Mouse (Mus musculus): Measurements from ENCODE around the gene Il17c. TPM values are rescaled to one million over a fixed set of nuclear protein-coding genes. Genes with fewer than 3 reads are reported as not detected.

Il17c gene
- total RNA-seq, 4 experiments from 2014 or later: 0.43 TPM; not detected in 3

DNA sequence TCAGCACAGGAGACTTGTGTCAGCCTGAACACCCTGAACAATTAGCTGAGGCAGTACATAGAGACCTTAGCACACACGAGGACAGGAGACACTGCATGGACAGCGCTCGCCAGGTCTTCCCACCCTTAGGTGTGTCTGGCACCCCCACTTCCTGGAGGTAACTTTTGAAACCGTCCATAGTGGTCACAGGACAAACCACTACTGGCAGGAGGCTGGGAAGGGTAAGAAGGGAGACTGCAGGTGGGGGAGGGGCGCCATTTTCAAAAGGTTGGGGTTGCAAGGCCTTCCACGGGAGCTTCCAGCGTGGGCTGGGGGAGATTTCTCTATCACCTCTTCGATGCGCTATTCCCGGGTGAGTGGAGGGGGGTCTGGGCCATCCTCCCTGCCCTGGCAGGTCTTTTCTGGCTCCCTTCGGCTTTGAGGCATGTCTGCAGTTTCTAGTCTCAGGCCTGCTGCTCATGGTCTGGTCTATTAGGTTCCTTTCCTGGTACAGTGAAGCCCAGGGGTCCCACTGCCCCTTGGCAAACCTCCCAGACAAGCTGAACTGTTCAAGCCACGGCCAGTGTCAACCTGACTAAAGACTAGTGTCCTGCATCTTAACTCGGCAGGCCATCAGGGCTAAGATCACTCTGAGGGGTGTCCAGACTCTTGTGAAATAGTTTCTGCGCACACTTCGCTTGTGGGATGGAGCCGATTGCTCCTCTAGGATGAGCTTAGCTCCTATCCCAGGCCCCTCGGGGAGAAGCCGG, 10.0 kb downstream of the Il17c start:
- no peak for DNase-seq

DNA sequence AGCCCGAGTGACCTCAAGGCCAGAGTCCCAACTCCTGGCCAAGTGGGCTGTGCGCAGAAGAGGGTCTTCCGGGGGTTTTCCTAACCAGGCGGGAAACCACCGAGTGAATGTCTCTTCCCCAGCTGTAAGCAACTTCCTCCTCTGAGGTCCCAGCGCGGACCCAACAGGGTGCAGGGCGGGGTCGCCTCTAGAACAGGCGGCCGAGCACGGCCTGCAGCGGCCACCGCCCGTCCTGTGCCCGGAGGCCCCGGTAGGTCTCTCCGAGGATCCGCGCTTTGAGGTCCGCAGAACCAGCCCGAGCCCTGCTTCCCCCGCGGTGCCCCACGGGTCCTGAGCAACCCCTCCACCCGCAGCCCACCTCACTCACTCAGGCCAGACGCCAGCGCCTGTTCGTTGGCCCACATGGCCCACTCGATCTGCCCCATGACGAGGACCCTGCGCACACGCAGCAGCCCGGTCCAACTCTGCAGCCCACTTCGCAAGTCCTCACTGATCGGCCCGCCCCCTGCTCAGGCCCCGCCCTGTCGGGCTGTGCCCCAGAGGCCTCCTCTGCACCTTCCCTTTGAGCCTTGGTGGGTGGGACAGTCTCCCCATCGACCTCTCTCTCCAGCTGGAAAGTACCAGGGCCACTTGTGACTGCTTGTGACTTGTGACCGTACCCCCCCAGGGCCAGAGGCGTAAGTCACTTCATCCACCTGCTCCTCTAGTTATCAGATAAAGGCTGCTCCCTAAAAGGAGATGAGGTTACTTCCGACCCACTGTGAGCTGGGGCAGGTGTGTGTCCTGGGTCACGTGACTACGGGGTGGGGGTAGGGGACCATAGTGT, 10.8 kb downstream of the Il17c start, which contains the start of gene Cyba:
TSS of gene Cyba (minus strand) at position 488 of the 826 bp plus-strand sequence.
- peak; percentile 50 for DNase-seq

DNA sequence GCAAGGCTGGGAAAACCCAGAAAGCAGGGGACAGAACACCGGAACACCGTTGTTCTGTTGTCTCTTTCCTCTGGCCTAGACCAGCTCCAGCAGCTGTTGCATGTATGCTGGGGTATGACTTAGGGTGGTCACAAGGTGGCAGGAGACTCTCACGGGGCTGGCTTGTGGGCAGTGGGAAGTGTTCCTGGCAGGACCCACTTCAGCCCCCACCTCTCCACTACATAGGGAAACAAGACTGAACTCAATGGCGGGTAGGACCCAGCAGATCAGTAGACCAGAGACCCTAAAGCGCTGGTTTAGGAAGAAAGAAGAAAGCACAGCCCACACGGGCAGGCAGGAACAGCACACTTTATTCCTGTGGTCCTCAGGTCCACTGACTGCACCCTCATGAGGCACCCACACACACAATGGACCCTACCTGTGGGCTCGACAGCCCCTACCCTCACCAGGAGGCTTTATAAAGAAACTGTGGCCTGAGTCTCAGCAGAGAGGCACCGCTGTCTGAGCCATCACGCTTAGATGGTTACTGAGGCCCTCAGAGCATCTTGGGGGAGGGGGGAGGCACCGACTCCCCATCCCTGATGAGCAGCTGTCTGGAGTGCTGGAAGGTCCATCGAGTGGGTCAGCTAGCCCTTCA, 11.6 kb downstream of the Il17c start:
- DNase-seq: no peak

DNA sequence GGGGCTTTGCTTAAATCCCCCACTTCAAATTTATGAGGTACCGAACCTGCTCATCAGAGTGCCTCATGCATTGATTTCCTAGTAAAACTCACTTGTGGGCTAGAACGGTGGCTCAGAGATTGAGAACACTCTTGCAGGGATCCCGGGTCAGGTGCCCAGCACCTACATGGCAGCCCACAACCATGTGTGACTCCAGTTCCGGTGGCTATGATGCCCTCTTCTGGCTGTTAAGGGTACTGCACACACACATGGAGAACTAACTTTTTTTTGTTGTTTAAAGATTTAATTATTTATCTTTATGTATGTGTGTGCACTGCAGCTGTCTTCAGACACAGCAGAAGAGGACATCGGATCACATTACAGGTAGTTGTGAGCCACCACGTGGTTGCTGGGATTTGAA, 13.6 kb downstream of the Il17c start:
- no peak for DNase-seq

DNA sequence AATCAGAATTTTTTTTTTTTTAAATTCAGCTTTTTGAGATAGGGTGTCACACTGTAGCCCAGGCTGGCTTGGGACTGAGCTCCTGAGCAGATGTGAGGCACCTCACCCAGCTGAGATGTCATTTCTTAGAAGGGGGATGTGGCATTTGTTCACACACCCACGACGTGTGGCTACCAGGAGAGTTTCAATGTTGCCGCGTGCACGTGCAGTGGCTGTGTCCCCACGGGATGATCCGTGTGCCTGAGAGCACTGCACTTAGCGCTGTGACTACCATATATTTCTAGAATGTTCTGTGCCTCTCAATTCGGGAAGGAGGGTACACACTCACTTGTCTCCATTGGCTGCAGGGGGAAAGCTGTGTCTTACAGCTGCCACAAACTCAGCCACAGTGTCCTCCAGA, 14.3 kb downstream of the Il17c start:
- DNase-seq: no peak

DNA sequence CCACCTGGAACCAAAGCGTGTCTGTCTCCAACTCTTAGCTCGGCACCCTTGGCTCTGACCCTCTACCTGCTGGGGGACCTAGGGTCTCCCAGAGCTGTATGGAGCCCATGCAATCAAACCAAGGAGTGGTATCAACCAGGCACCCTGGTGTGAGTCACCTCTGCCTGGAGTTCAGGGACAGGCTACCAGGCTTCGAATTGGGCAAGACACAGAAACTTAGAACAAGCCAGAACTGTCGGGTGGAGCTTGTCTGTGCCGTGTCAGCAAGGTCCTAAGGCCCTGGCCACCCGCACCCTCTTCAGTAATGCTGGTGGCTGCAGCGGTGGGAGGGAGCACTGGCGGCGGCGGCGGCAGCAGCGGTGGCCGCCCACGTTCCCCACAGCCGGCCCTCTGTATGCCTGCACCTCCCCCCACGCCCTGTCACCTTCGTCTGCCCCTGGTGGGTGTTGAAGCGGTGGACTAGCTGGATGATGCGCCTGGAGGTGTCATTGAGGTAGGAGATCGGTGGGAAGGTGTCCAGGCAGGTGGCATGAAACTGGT, 14.8 kb downstream of the Il17c start:
- no peak for DNase-seq

DNA sequence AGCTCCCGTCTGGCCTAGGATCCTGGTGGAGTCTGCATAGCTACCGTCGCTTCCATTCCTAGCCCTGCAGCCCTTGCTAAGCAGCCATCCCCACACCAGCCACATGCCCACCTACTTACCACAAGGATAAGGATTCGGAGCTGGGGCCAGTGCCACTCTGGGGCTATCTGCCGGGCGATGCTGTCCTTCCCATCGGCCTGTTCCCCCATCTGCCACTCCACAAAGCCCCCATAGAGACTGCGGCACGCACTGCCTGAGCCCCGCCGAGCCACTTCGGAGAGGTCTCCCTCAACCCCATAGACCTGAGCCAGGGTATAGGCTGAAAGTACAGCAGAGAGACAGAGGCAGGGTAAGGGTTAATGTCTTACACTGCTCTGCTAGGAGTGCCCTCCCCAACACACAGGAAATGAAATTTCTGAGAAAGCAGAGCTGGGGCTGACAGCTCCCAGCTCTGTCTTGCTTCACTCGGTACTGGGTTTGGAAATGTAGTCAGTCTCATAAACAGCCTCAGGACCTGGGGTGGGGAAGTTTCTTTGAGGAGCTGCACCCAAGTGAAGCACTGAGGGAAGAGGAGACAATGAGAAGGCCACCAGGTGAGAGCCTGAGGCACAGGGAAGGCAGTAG, 16.0 kb downstream of the Il17c start:
- no peak for DNase-seq

DNA sequence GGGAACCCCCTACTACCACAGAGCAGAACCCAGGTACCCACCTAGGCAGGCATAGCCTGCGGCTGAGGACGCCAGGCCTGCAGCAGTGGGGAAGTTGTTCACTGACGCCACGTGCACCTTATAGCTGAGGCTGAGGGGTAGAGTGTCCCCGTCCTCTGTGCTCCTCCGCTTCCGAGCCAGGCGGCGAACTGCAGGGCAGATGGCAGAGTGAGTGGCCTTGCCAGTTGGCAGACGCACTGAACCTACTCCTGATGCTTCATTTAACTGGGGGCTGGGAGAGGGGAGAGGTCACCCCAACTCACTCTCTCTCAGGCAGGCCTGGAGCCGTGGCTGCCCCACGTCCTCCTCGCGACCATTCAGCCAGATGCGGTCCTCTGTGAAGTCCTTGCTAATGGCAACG, 17.5 kb downstream of the Il17c start:
- DNase-seq: no peak

DNA sequence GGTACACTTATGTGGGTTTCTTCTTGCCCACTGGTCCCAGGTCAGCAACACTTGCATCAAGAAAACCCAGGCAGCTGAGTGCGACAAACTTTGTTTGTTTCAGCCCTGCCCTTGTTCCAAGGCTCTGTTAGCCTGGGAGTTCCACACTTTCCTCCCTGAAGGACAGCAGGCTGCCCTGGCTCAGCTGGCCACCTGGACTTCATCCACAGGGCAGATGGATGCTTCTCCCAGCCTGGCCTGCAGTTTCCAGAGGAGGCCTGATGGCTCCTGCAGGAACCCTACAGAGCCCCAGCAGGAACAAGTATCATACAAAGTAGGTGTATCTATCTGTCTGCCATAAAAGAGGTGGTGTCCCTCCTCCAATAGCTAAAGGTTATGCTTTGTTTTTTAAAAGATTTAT, 19.5 kb downstream of the Il17c start:
- DNase-seq: no peak

DNA sequence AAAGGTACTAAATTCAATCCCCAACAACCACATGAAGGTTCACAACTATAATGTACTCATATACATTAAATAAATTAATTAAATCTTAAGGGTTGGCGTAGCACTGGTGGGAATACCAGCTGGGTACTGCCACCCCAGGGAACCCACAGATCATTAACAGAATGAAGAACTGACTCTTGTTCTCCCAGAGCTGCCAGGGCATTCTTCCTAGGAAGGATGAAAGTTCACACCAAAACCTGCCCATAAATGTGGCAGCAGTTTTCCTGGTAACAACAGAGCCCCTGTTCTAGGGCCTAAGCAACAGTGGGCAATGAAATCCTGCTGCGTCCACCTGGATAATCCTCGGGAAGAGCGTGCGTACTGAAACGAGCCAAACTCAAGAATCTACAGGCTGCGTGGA, 20.5 kb downstream of the Il17c start:
- DNase-seq: no peak

DNA sequence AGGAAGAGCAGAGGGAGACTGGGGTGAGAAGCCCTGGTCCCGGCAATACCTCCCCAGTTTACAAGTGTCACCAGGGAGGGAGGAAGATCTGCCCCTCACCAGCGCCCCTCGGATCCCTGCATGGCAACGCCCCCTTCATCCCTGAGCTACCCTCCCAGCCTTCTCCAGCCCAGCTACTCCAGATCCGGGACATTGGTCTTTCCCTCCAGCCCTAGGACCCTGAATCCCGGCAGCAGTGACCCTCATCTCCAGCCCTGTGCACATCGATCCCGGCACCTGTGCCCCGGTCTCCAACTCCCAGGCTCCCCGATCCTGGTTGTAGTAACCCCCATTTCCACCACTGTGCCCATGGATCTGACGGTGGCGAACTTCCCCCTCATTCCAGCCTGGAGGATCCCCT, 21.0 kb downstream of the Il17c start:
- no peak for DNase-seq

DNA sequence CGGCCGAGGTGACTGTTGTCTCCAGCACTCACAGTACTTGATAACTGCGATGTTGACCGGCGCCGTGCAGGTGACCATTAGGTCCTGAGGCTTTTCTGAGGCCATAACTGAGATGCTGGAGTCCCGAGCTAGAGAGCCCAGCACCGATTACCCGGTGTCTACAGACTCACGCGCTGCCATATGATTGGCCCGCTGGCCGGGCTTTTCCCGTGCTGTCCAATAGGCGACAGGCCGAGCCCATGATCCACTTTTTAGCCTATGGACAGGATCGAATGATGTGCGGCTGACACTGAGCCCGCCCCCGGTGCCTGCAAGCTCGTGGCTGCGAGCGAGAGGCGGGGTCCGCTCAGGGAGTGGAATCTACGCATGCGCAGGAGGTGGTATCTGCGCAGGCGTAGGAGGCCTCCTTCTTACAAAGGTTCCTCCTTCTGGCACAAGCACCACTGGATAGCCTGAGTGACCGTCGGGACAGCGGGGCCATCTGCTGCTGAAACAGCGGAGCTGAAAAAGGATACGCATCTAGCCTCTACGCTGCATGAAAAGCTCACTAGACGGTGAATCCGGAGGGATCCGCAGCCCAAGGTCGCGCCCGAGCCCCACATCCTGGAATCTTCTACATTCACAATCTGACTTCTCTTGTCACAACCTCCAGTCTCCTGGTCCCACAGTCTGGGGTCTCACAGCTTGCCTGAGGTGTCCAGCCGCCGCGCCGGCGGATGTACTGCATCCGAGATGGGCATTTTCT, 21.6 kb downstream of the Il17c start, which contains the start of gene Mvd:
TSS of gene Mvd (minus strand) at position 161 of the 745 bp plus-strand sequence.
- peak; percentile 100 for DNase-seq

DNA sequence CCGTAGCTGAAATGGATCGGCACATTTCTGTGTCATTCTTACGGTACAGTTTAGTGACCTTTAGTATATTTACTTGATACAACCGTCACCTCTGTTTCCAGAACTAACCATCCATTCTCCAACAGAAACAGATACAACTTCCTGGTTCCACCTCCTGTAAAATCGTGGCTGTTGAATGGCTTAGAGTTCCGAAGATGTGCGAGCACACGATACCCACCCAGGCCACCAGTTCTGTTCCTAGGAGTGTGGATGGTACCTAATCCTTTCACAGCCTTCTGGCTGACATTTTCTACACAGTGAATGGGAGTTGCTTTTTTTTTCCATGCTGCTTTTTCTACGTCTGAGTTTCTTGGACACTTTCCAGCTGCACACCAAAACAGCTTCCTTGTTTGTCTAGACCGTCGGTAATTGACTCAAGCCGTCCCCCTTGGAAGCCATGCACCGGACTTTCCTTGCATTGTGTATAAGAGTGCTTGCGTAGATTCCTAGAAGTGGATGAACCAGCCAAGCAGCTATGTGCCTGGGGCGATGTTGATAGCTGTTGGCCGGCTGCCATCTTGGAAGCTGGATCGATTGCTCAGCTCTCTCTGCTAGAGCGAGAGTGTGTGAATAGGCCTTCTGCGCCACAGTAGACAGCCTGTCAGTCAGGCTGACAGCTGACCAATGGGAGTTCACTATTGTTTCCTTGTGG, 22.4 kb downstream of the Il17c start:
- peak; percentile 81 for DNase-seq

DNA sequence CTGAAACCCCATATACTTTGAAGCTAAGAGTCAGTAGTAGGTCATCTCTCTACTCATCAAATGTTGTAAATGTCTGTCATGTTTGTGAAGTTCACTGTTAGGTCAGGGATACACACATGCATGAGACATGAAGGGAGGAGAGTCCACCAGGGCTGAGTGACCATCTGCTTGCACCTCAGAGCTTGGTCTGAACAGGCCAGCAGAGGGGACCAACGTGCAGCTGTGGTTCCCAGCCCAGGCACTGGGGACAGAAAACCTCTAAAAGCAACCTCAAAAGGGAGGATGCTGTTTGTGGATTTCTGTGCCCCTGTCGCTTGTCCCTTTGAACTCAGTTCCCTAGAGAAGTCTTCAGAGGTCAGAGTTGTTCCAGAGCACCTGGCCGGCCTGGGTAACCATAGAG, 23.4 kb downstream of the Il17c start:
- DNase-seq: no peak

DNA sequence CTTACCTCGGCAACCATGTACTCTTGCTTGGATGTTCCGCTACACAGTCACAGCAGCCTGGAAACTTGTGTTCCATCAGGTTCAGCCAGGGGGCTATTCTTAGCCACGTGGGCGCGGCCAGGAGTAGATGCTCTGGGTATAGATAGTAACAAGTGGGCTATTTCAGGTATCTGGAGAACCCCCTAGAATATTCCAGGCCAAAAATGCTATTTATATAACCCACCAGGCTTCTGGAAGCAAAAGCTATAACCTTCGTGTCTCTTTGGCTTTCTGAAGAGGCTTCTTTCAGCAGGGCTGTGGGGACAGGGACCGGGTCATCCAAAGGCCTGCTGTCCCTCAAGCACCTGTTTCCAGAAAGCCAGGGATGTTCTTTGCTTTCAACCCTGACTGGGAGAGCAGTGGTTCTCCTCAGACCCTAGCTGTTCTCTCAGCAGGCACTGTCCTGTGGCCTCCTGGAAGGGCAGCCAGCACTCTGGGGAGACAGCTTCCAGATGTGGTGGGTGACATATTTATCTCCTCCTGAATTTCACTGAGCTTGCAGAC, 29.4 kb downstream of the Il17c start:
- DNase-seq: no peak

DNA sequence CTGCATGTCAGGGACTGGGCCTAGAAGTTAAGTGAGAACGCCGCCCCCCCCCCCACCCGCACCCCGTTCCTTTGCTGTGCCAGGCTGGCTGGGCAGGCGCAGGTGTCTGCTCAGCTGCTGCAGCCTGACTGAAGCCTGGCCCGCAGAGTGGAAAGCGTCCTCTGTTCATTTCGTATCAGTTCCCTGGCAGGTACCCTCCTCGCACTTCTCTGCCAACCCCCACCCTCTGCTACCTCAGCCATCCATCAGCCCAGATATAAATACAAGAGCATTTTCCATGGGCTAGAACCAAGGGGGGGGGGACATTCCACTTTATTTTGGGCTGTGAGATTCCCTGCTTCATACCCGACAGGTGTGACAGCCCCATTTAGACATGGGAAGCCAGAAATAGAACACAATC, 30.3 kb downstream of the Il17c start:
- no peak for DNase-seq

DNA sequence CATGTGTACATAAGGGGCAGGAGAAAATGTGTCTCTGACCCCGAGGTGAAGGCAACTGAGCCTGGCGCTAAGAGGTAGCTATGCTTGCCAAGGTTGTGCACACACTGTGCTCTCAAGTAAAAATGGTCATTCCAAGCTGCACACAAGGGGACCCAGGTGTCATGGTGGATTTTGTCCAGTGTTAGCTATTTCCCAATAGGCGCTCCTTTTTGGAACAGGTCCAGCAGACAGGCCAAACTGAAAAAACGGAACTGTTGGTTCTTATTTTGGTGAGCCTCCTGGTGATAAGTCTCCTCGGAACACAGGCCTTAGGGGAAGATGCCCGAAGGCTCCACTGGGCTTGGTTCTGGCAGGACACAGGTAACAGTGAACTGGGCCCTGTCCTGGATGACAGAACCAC, 32.6 kb downstream of the Il17c start:
- no peak for DNase-seq

DNA sequence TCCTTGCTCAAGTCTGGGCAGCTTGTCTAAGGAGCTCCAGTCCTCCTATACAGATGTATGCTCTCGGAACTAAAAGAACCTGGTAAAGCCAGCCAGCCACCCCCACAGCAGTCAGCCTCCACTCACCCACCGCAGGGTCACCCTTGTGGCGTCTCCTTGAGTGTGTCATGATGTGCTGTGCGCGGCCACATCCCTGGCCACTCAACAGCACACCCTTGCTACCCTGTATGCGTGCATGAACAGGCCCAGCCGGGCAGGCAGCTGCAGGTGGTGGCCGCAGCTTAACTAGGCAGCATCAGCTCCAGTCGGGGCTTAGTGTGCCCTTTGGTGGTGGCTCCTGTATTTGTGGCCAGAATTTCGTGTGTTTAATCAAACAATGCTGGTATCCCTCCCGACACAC, 35.4 kb downstream of the Il17c start:
- no peak for DNase-seq

DNA sequence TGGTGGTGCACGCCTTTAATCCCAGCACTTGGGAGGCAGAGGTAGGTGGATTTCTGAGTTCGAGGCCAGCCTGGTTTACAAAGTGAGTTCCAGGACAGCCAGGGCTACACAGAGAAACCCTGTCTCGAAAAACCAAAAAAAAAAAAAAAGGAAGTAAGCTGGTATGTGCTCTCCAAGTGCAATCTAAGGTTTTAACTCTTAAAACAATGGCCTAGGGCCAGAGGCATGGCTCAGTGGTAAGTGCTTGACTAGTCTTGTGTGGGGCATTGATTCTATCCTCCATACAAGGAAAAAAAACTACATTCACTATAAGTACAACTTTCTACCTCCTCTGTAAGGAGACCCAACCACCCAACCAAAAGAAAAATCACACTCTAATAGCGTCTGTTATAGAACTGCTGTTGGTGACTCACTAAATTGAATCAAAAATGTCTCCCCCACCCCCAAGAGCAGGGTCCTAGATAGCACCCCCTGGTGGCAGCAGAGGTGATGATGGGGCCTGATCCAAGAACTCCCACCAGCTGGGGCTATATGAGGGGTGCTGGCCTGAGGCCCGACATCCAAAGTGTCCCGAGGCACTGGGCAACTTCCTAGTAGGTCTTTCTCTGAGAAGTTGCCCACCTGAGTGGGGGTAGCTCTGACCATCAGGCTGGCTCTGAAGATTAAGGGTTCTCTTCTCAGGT, 37.5 kb downstream of the Il17c start:
- no peak for DNase-seq

DNA sequence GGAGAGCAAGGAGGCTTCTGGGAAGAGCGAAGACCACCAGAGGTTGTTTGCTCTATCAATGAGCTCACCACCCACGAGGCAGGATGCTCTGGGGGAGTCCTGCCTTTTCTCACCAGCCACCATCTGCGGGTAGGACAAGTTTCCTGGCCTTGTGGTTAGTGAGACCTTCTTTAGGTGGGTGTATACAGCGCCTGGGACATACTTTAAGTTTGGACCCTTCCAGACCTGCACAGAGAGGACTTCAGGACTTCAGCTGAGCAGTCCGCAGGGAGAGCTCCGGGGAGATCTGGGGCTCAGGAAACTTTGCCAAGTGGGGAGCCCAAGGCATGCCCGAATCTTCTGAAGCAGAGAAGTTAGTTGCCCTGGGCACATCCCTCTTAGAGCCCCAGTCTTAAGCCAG, 38.2 kb downstream of the Il17c start:
- DNase-seq: no peak

Measured in adrenal gland, adult 8-10 months (tissue).